ENCODE assay signal across 14 mouse cellular contexts in the genomic region with DNA sequence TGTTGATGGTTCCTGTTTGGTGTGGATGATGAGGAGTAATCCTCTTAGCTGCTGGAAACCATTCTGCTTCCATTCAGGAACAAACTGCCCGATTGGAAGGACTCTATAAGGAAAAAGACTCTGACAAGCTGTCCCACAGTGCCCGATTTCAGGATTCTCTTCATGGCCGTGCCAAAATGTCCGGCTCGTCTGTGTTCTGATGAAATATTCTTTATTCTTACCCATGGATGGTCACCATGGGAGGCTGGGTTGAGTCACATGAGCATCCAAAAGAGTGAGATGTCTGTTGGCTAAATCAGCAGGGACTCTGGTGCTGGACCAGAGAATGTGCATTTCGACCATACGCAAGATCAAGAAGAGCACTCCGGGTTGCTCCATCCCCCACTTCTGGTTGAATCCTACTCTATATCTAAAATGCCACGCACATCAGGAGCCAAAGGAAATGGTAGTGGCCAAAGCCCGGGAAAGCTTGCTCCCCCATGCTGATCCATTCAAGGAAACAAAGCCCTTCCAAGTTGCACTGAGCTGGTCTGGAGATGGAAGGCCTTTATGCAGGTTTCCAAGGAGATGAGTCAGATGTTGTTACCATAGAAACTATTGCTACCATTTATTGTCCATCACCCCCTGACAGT.
DNase-seq lines count a peak whose midpoint lies in the region; ATAC-seq lines count a peak whose summit lies in the region.
"Had no signal": no experiment of that assay in that cellular context is flagged by ENCODE, and none has a peak within 500 bp of the region (broad histone marks: within the 10 kb centered on the region; RNA-seq: fewer than 3 reads in every experiment).

No protein-coding gene starts in this region.

- peak; percentile 78 for ATAC-seq in hindbrain, embryonic 14.5 days (ENCODE audit: low FRiP score)
- ATAC-seq in neural tube, embryonic 11.5 days (ENCODE audit: insufficient read depth, low FRiP score, low TSS enrichment): peak; percentile 90
- ATAC-seq: activated CD4-positive, CD25-positive, alpha-beta regulatory T cell, adult 4 months; intestine, embryonic 15.5 days had no signal

- H3K9me3 ChIP-seq in hindbrain, embryonic 14.5 days (ENCODE audit: control insufficient read depth, low read length): no peaks in the 10 kb centered on the region
- H3K9me3 ChIP-seq in neural tube, embryonic 11.5 days (ENCODE audit: control insufficient read depth, low read length): no peaks in the 10 kb centered on the region
- H3K9me3 ChIP-seq: intestine, embryonic 15.5 days had no signal

- peaks cover 10% of the 10 kb centered on the region for H3K4me1 ChIP-seq in hindbrain, embryonic 14.5 days (replicated peaks; ENCODE audit: control insufficient read depth, insufficient read depth, low read length)
- H3K4me1 ChIP-seq in neural tube, embryonic 11.5 days (ENCODE audit: control insufficient read depth, insufficient read depth, low read length): no peaks in the 10 kb centered on the region
- H3K4me1 ChIP-seq: intestine, embryonic 15.5 days had no signal

- 30% methylated on average over 10 of the region's 10 CpGs for WGBS in hindbrain, embryonic 14.5 days
- 58% methylated on average over 10 of the region's 10 CpGs for WGBS in neural tube, embryonic 11.5 days

- no peaks in the 10 kb centered on the region for H3K27me3 ChIP-seq in hindbrain, embryonic 14.5 days (ENCODE audit: control insufficient read depth, insufficient read depth, low read length)
- H3K27me3 ChIP-seq in neural tube, embryonic 11.5 days (ENCODE audit: control insufficient read depth, insufficient read depth, low read length): no peaks in the 10 kb centered on the region
- H3K27me3 ChIP-seq: intestine, embryonic 15.5 days had no signal

- no peak overlapping the region for H3K9ac ChIP-seq in hindbrain, embryonic 14.5 days
- H3K9ac ChIP-seq in neural tube, embryonic 11.5 days (ENCODE audit: low read length): no peak overlapping the region
- H3K9ac ChIP-seq: intestine, embryonic 15.5 days had no signal

- no peaks in the 10 kb centered on the region for H3K36me3 ChIP-seq in hindbrain, embryonic 14.5 days (replicated peaks; ENCODE audit: control insufficient read depth, insufficient read depth)
- H3K36me3 ChIP-seq in neural tube, embryonic 11.5 days (ENCODE audit: control insufficient read depth, insufficient read depth, low read length): no peaks in the 10 kb centered on the region
- H3K36me3 ChIP-seq: intestine, embryonic 15.5 days had no signal

- no peak overlapping the region for H3K4me2 ChIP-seq in hindbrain, embryonic 14.5 days (replicated peaks)
- no peak overlapping the region for H3K4me2 ChIP-seq in neural tube, embryonic 11.5 days (ENCODE audit: low read depth)
- H3K4me2 ChIP-seq: intestine, embryonic 15.5 days had no signal

- DNase-seq in cerebellum, adult 9-10 months: peak; percentile 40
- DNase-seq in embryo, embryonic 11 days: peak; percentile 54
- DNase-seq in hindbrain, embryonic 14.5 days (ENCODE audit: low spot score): no peak
- DNase-seq in neural tube, embryonic 11.5 days (ENCODE audit: low spot score): peak; percentile 69
- no peak for DNase-seq in thymus, postnatal 36 days
- DNase-seq in layer of hippocampus, postnatal 25 days (ENCODE audit: extremely low spot score in 1 of 2, low spot score in 1 of 2): no peak
- no peak for DNase-seq in spleen, postnatal 10 days (ENCODE audit: low spot score in 2 of 2)
- DNase-seq in heart, postnatal 4 days: no peak
- DNase-seq: heart, adult 18-20 months; lung, postnatal 10 days; spleen, adult 18-20 months; thymus, adult 2 months had no signal

- no peak overlapping the region for H3K4me3 ChIP-seq in hindbrain, embryonic 14.5 days (replicated peaks; ENCODE audit: low read length)
- H3K4me3 ChIP-seq in neural tube, embryonic 11.5 days (ENCODE audit: low read depth, low read length): no peak overlapping the region
- H3K4me3 ChIP-seq: intestine, embryonic 15.5 days had no signal

- 0 out of 2 replicates have a peak overlapping the region, but pooled peaks have one; percentile 14 for H3K27ac ChIP-seq in hindbrain, embryonic 14.5 days
- H3K27ac ChIP-seq in neural tube, embryonic 11.5 days (ENCODE audit: low read depth, low read length): no peak overlapping the region
- H3K27ac ChIP-seq: intestine, embryonic 15.5 days had no signal

Comparison
In these comparisons a context has a peak if more than half of its experiments do, and no peak if none do; other contexts are left out.
1. DNase-seq: peak in cerebellum, adult 9-10 months (single experiment), embryo, embryonic 11 days (single experiment) and neural tube, embryonic 11.5 days (single experiment); none in hindbrain, embryonic 14.5 days (single experiment), thymus, postnatal 36 days (0 of 2), layer of hippocampus, postnatal 25 days (0 of 2), spleen, postnatal 10 days (0 of 2) and heart, postnatal 4 days (single experiment).